Mouse (Mus musculus): Measurements from ENCODE around the gene Nt5dc1.

DNA sequence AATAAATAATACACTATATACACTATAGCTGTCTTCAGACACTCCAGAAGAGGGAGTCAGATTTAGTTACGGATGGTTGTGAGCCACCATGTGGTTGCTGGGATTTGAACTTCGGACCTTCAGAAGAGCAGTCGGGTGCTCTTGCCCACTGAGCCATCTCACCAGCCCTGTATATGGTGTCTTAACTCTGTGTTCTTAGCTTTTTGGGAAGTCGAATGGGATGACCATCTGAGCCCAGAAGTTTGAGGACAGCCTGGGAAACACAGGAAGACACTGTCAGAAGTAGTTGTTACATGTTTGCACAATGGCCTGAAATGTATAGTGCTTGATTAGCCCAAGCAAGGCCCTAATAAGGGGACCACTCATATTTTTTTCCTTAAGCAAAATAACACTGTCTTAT, 153.2 kb downstream of the Nt5dc1 start:
- TF ChIP-seq CTCF (IDR thresholded peaks at IDR 0.05; ENCODE audit: borderline replicate concordance, extremely low read depth, insufficient read depth, insufficient read length) = no peak
- TF ChIP-seq POLR2A (IDR thresholded peaks at IDR 0.05; ENCODE audit: borderline replicate concordance, extremely low read depth, insufficient read depth, insufficient read length, poor library complexity, severe bottlenecking) = no peak

All from brain, embryonic 14.5 days (tissue).